Mouse (Mus musculus): ENCODE measurements around the gene Olfr868. TPM values are rescaled to one million over a fixed set of nuclear protein-coding genes. Genes with fewer than 3 reads are reported as not detected.

Gene Olfr868
- not detected for polyA plus RNA-seq (2014; fragmentation: Illumina TruSeq; extraction: RNeasy Lipid Tissue Mini Kit (QIAGEN cat#74804); ENCODE audit: low replicate concordance)

DNA sequence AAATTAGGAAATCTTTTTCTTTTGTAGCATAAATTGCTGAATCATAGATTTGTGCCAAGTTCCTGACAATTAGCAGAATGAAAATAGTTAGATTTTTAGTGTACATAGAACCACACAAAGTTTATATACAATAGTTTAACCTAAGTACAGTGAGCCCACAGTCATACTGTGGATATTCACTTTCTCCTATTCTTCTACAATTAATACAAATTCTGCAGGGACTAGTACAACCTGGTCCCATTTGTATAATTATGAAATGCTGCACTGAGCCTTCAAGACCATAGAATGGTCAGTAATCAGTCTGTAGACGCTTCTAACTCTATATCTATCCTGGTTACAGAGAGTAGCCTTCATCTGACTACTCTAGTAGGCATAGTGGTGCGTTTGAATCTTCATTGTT is at the start of gene Olfr868:
TSS of gene Olfr868 (plus strand) at position 301 of the 400 bp plus-strand sequence.

DNA sequence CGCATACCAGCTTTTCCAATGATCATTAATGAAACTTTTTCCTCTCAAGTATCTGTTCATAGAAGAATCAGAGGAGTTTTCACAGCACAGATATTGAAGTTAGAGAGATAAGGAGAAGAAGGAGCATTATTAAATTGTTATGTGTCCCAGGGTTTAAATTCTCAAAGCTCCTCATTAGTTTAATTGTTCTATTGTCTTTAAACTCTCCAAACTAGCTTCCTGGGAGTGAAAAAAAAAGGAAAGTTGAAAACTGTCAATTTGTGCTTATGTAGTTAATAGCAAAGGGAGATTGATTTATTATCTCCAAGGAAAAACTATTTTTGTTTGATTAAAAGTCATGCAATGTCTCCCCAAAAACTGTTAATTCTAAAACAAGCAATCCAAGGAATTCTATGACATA is 41.0 kb upstream of the Olfr868 start, which contains the start of gene Olfr867:
TSS of gene Olfr867 (minus strand) at position 101 of the 400 bp plus-strand sequence.

DNA sequence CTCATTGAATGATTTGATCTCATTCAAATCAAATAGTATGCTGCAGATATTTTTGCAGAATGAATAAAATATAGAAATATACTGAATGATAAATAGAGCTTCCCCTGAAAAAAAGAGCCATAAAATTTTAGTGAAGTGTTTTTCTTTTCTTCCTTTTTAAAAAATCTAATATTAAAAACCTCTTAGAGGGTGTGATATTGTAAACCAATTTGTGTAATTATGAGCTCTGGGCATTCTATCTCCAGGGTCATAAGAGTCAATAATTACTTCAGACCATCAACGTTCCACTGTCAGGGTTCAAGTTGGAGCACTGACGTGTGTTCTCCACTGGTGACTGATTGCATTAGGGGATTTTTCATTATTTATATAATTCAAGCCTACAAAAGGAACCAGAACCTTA is 30.3 kb downstream of the Olfr868 start, which contains the start of gene Olfr869:
TSS of gene Olfr869 (plus strand) at position 301 of the 400 bp plus-strand sequence.

Other genes with a start within 250 kb of the Olfr868 start
- not detected for gene Olfr860, start 248.9 kb upstream of the Olfr868 start, polyA plus RNA-seq (2014; fragmentation: Illumina TruSeq; extraction: RNeasy Lipid Tissue Mini Kit (QIAGEN cat#74804); ENCODE audit: low replicate concordance)
- not detected for gene Olfr862, start 210.6 kb upstream of the Olfr868 start, polyA plus RNA-seq (2014; fragmentation: Illumina TruSeq; extraction: RNeasy Lipid Tissue Mini Kit (QIAGEN cat#74804); ENCODE audit: low replicate concordance)
- gene Olfr77, start 181.8 kb upstream of the Olfr868 start, polyA plus RNA-seq (2014; fragmentation: Illumina TruSeq; extraction: RNeasy Lipid Tissue Mini Kit (QIAGEN cat#74804); ENCODE audit: low replicate concordance): not detected
- gene Olfr866, start 70.6 kb upstream of the Olfr868 start, polyA plus RNA-seq (2014; fragmentation: Illumina TruSeq; extraction: RNeasy Lipid Tissue Mini Kit (QIAGEN cat#74804); ENCODE audit: low replicate concordance): not detected
- not detected for gene Olfr867, start 41.1 kb upstream of the Olfr868 start, polyA plus RNA-seq (2014; fragmentation: Illumina TruSeq; extraction: RNeasy Lipid Tissue Mini Kit (QIAGEN cat#74804); ENCODE audit: low replicate concordance)
- gene Olfr869, start 30.4 kb downstream of the Olfr868 start, polyA plus RNA-seq (2014; fragmentation: Illumina TruSeq; extraction: RNeasy Lipid Tissue Mini Kit (QIAGEN cat#74804); ENCODE audit: low replicate concordance): not detected
- gene Olfr870, start 75.4 kb downstream of the Olfr868 start, polyA plus RNA-seq (2014; fragmentation: Illumina TruSeq; extraction: RNeasy Lipid Tissue Mini Kit (QIAGEN cat#74804); ENCODE audit: low replicate concordance): not detected
- gene Olfr871, start 113.6 kb downstream of the Olfr868 start, polyA plus RNA-seq (2014; fragmentation: Illumina TruSeq; extraction: RNeasy Lipid Tissue Mini Kit (QIAGEN cat#74804); ENCODE audit: low replicate concordance): not detected
- not detected for gene Olfr872, start 138.5 kb downstream of the Olfr868 start, polyA plus RNA-seq (2014; fragmentation: Illumina TruSeq; extraction: RNeasy Lipid Tissue Mini Kit (QIAGEN cat#74804); ENCODE audit: low replicate concordance)
- gene Olfr39, start 183.7 kb downstream of the Olfr868 start, polyA plus RNA-seq (2014; fragmentation: Illumina TruSeq; extraction: RNeasy Lipid Tissue Mini Kit (QIAGEN cat#74804); ENCODE audit: low replicate concordance): not detected
- not detected for gene Olfr873, start 199.9 kb downstream of the Olfr868 start, polyA plus RNA-seq (2014; fragmentation: Illumina TruSeq; extraction: RNeasy Lipid Tissue Mini Kit (QIAGEN cat#74804); ENCODE audit: low replicate concordance)
- not detected for gene Olfr18, start 237.5 kb downstream of the Olfr868 start, polyA plus RNA-seq (2014; fragmentation: Illumina TruSeq; extraction: RNeasy Lipid Tissue Mini Kit (QIAGEN cat#74804); ENCODE audit: low replicate concordance)

Measured in small intestine, adult 10 weeks (tissue).